Mouse (Mus musculus): ENCODE data around the gene Tcl1b2. TPM values are rescaled to one million over a fixed set of nuclear protein-coding genes. Genes with fewer than 3 reads are reported as not detected.

Gene Tcl1b2
- not detected in 2 replicates for polyA plus RNA-seq (2014; fragmentation: Nextera tagmentation; extraction: Ambion mirVana)

GRCm38 (mm10) chr12:105145714-105146113 is at the start of gene Tcl1b2:
Gene Tcl1b2, plus strand, starts transcription at chr12:105146014.
- Histone ChIP-seq H3K4me2 (ENCODE audit: low read depth, low read length) (no peak within 1 kb of the TSS), H3K36me3 (ENCODE audit: control insufficient read depth, insufficient read depth, low read length) (no peaks in the 10 kb centered on the region), H3K27me3 (replicated peaks; ENCODE audit: control insufficient read depth, insufficient read depth, low read length) (no peaks in the 10 kb centered on the region), H3K4me3 (ENCODE audit: low read depth, low read length) (no peak within 1 kb of the TSS), H3K9me3 (ENCODE audit: control insufficient read depth, low read length) (no peaks in the 10 kb centered on the region), H3K9ac (ENCODE audit: low read depth, low read length) (no peak within 1 kb of the TSS), H3K27ac (replicated peaks; ENCODE audit: low read depth, low read length) (no peak within 1 kb of the TSS), H3K4me1 (ENCODE audit: control insufficient read depth, insufficient read depth, low read length) (no peaks in the 10 kb centered on the region)
- ATAC-seq (ENCODE audit: low read depth) (no peak), DNase-seq (ENCODE audit: low spot score) (no peak)
- whole genome bisulfite sequencing = 87% methylated on average over 3 of the region's 3 CpGs

GRCm38 (mm10) chr12:105099466-105100044 is 46.3 kb upstream of the Tcl1b2 start:
- Histone ChIP-seq H3K36me3 (ENCODE audit: control insufficient read depth, insufficient read depth, low read length) (no peaks in the 10 kb centered on the region), H3K4me1 (ENCODE audit: control insufficient read depth, insufficient read depth, low read length) (no peaks in the 10 kb centered on the region), H3K27me3 (replicated peaks; ENCODE audit: control insufficient read depth, insufficient read depth, low read length) (no peaks in the 10 kb centered on the region), H3K27ac (replicated peaks; ENCODE audit: low read depth, low read length) (no peak overlapping the region), H3K4me3 (ENCODE audit: low read depth, low read length) (no peak overlapping the region), H3K9ac (ENCODE audit: low read depth, low read length) (no peak overlapping the region), H3K9me3 (ENCODE audit: control insufficient read depth, low read length) (no peaks in the 10 kb centered on the region), H3K4me2 (ENCODE audit: low read depth, low read length) (no peak overlapping the region)
- DNase-seq (ENCODE audit: low spot score) = no peak
- no peak for ATAC-seq (ENCODE audit: low read depth)
- WGBS = 46% methylated on average over 9 of the region's 9 CpGs

- Histone ChIP-seq H3K36me3 (ENCODE audit: control insufficient read depth, insufficient read depth, low read length) (no peaks in the 10 kb centered on the region), H3K27me3 (replicated peaks; ENCODE audit: control insufficient read depth, insufficient read depth, low read length) (no peaks in the 10 kb centered on the region), H3K9ac (ENCODE audit: low read depth, low read length) (no peak overlapping the region), H3K27ac (replicated peaks; ENCODE audit: low read depth, low read length) (no peak overlapping the region), H3K4me1 (ENCODE audit: control insufficient read depth, insufficient read depth, low read length) (no peaks in the 10 kb centered on the region), H3K4me2 (ENCODE audit: low read depth, low read length) (no peak overlapping the region), H3K9me3 (ENCODE audit: control insufficient read depth, low read length) (no peaks in the 10 kb centered on the region), H3K4me3 (ENCODE audit: low read depth, low read length) (no peak overlapping the region)
- ATAC-seq (ENCODE audit: low read depth) (no peak), DNase-seq (ENCODE audit: low spot score) (no peak)
- WGBS = 45% methylated on average over 8 of the region's 8 CpGs
These were observed 42.9 kb upstream of the Tcl1b2 start for GRCm38 (mm10) chr12:105102901-105103300.

- no peak for ATAC-seq (ENCODE audit: low read depth)
- Histone ChIP-seq H3K27me3 (replicated peaks; ENCODE audit: control insufficient read depth, insufficient read depth, low read length) (no peaks in the 10 kb centered on the region), H3K4me1 (ENCODE audit: control insufficient read depth, insufficient read depth, low read length) (no peaks in the 10 kb centered on the region), H3K36me3 (ENCODE audit: control insufficient read depth, insufficient read depth, low read length) (no peaks in the 10 kb centered on the region), H3K27ac (replicated peaks; ENCODE audit: low read depth, low read length) (no peak overlapping the region), H3K9ac (ENCODE audit: low read depth, low read length) (no peak overlapping the region), H3K4me3 (ENCODE audit: low read depth, low read length) (no peak overlapping the region), H3K9me3 (ENCODE audit: control insufficient read depth, low read length) (no peaks in the 10 kb centered on the region), H3K4me2 (ENCODE audit: low read depth, low read length) (no peak overlapping the region)
- peak; percentile 87 for DNase-seq (ENCODE audit: low spot score)
- 6% methylated on average over 4 of the region's 4 CpGs for whole genome bisulfite sequencing
These were observed 41.8 kb upstream of the Tcl1b2 start for GRCm38 (mm10) chr12:105104036-105104435.

GRCm38 (mm10) chr12:105105326-105105725 is 40.5 kb upstream of the Tcl1b2 start:
- DNase-seq (ENCODE audit: low spot score) (no peak), ATAC-seq (ENCODE audit: low read depth) (no peak)
- Histone ChIP-seq H3K4me2 (ENCODE audit: low read depth, low read length) (no peak overlapping the region), H3K4me3 (ENCODE audit: low read depth, low read length) (no peak overlapping the region), H3K36me3 (ENCODE audit: control insufficient read depth, insufficient read depth, low read length) (no peaks in the 10 kb centered on the region), H3K27me3 (replicated peaks; ENCODE audit: control insufficient read depth, insufficient read depth, low read length) (no peaks in the 10 kb centered on the region), H3K9me3 (ENCODE audit: control insufficient read depth, low read length) (no peaks in the 10 kb centered on the region), H3K27ac (replicated peaks; ENCODE audit: low read depth, low read length) (no peak overlapping the region), H3K4me1 (ENCODE audit: control insufficient read depth, insufficient read depth, low read length) (no peaks in the 10 kb centered on the region), H3K9ac (ENCODE audit: low read depth, low read length) (no peak overlapping the region)
- WGBS = 77% methylated on average over 5 of the region's 5 CpGs

GRCm38 (mm10) chr12:105108856-105109255 is 37.0 kb upstream of the Tcl1b2 start:
- Histone ChIP-seq H3K4me1 (ENCODE audit: control insufficient read depth, insufficient read depth, low read length) (peaks cover 12% of the 10 kb centered on the region; the same call in 1 of the 2 replicates), H3K36me3 (ENCODE audit: control insufficient read depth, insufficient read depth, low read length) (no peaks in the 10 kb centered on the region)
- no peak for ATAC-seq (ENCODE audit: low read depth)

GRCm38 (mm10) chr12:105109406-105109805 is 36.4 kb upstream of the Tcl1b2 start:
- DNase-seq (ENCODE audit: low spot score) (no peak), ATAC-seq (ENCODE audit: low read depth) (peak; percentile 48; the same call in 1 of the 2 replicates)
- 44% methylated on average over 3 of the region's 3 CpGs for WGBS
- H3K36me3 ChIP-seq (ENCODE audit: control insufficient read depth, insufficient read depth, low read length) = no peaks in the 10 kb centered on the region
- no peaks in the 10 kb centered on the region for H3K9me3 ChIP-seq (ENCODE audit: control insufficient read depth, low read length)
- no peaks in the 10 kb centered on the region for H3K27me3 ChIP-seq (replicated peaks; ENCODE audit: control insufficient read depth, insufficient read depth, low read length)
- H3K4me3 ChIP-seq (ENCODE audit: low read depth, low read length) = no peak overlapping the region
- peaks cover 12% of the 10 kb centered on the region; the same call in 1 of the 2 replicates for H3K4me1 ChIP-seq (ENCODE audit: control insufficient read depth, insufficient read depth, low read length)
- no peak overlapping the region for H3K4me2 ChIP-seq (ENCODE audit: low read depth, low read length)
- no peak overlapping the region for H3K9ac ChIP-seq (ENCODE audit: low read depth, low read length)
- H3K27ac ChIP-seq (replicated peaks; ENCODE audit: low read depth, low read length) = no peak overlapping the region

More at GRCm38 (mm10) chr12:105108856-105109255, 37.0 kb upstream of the Tcl1b2 start:
- WGBS = 92% methylated on average over 4 of the region's 4 CpGs
- DNase-seq (ENCODE audit: low spot score) = no peak
- no peak overlapping the region for H3K4me3 ChIP-seq (ENCODE audit: low read depth, low read length)
- no peak overlapping the region for H3K27ac ChIP-seq (replicated peaks; ENCODE audit: low read depth, low read length)
- H3K9ac ChIP-seq (ENCODE audit: low read depth, low read length) = no peak overlapping the region
- no peaks in the 10 kb centered on the region for H3K27me3 ChIP-seq (replicated peaks; ENCODE audit: control insufficient read depth, insufficient read depth, low read length)
- H3K4me2 ChIP-seq (ENCODE audit: low read depth, low read length) = no peak overlapping the region
- no peaks in the 10 kb centered on the region for H3K9me3 ChIP-seq (ENCODE audit: control insufficient read depth, low read length)

- Histone ChIP-seq H3K36me3 (ENCODE audit: control insufficient read depth, insufficient read depth, low read length) (no peaks in the 10 kb centered on the region), H3K27ac (replicated peaks; ENCODE audit: low read depth, low read length) (no peak overlapping the region), H3K27me3 (replicated peaks; ENCODE audit: control insufficient read depth, insufficient read depth, low read length) (no peaks in the 10 kb centered on the region), H3K4me2 (ENCODE audit: low read depth, low read length) (no peak overlapping the region), H3K4me3 (ENCODE audit: low read depth, low read length) (no peak overlapping the region), H3K4me1 (ENCODE audit: control insufficient read depth, insufficient read depth, low read length) (peaks cover 12% of the 10 kb centered on the region; the same call in 1 of the 2 replicates), H3K9me3 (ENCODE audit: control insufficient read depth, low read length) (no peaks in the 10 kb centered on the region), H3K9ac (ENCODE audit: low read depth, low read length) (no peak overlapping the region)
- 54% methylated on average over 4 of the region's 4 CpGs for WGBS
- ATAC-seq (ENCODE audit: low read depth) (no peak), DNase-seq (ENCODE audit: low spot score) (no peak)
These were observed 36.0 kb upstream of the Tcl1b2 start for GRCm38 (mm10) chr12:105109812-105110211.

Data from embryonic facial prominence, embryonic 14.5 days (tissue).